Mouse (Mus musculus) common myeloid progenitor, adult 5-6 weeks (primary cell): ENCODE data around the gene Tuba1c. TPM values are rescaled to one million over a fixed set of nuclear protein-coding genes. Genes with fewer than 3 reads are reported as not detected.
"Not testable (repeated sequence)": the region's sequence is repeated elsewhere in the genome, so short reads cannot be mapped to it uniquely, and the experiment has no call there.

Experiments used
- ATAC-seq: replicated peaks from 2 replicates; pipeline ENCODE4 v1.8.0; 2016; ENCODE audit warnings: low read depth, mild to moderate bottlenecking, moderate TSS enrichment, inconsistent platforms; ENCODE audit not compliant: poor library complexity, severe bottlenecking
- total RNA-seq: library from RNA; stranded (forward); fragments of 200-1000, 187-1606 nt; gene quantifications from 2 replicates; pipeline ENCODE4 v1.2.3, GENCODE M21; 2017

Tuba1c gene
- total RNA-seq, 1 experiment from 2014 or later, result 61.3 TPM

GRCm38 (mm10) chr15:99049473-99050253, 20.0 kb downstream of the Tuba1c start:
- ATAC-seq, result peak; percentile 79

DNA sequence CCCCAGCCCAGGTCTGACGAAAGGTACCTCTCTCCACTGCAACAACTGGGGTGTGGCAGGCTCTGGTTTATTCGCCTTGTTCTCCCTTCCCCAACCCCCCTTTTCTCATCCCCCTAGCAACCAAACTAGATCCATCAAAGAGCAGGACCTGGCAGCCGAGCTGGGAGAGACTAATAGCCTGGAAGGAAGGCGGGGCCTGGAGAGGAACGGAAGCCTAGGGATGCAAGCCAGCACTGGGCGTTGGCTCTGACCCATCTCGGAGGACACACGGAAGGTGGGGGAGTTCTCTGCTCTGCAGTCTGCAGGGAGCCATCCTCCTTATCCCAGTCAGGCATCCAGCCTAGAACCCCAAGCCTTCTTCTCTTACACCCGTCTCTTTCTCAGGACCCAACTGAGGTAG, 23.7 kb downstream of the Tuba1c start:
- ATAC-seq, result no peak

GRCm38 (mm10) chr15:99055040-99055439, 25.3 kb downstream of the Tuba1c start, which contains the start of gene Prph:
Gene Prph (plus strand): TSS chr15:99055174.
- no peak for ATAC-seq

- ATAC-seq, result peak; percentile 42; the same call in 1 of the 2 replicates
These were observed 25.8 kb downstream of the Tuba1c start for GRCm38 (mm10) chr15:99055511-99055961.

DNA sequence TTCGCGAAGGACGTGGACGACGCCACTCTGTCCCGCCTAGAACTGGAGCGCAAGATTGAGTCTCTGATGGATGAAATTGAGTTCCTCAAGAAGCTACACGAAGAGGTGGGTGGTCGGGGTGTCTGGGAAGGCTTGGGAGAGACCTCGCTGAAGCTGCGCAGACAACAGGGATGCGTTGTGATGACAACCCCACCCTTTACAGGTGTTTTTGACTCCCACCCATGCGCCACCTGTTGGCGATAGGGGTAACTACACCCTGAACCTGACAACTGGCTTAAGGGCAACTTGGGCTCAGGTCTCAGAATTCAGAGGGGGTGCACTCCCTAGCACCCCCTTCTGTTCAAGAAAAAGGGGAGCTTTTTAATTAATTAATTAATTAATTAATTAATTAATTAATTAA, 26.6 kb downstream of the Tuba1c start:
- ATAC-seq, result peak; percentile 46; the same call in 1 of the 2 replicates

DNA sequence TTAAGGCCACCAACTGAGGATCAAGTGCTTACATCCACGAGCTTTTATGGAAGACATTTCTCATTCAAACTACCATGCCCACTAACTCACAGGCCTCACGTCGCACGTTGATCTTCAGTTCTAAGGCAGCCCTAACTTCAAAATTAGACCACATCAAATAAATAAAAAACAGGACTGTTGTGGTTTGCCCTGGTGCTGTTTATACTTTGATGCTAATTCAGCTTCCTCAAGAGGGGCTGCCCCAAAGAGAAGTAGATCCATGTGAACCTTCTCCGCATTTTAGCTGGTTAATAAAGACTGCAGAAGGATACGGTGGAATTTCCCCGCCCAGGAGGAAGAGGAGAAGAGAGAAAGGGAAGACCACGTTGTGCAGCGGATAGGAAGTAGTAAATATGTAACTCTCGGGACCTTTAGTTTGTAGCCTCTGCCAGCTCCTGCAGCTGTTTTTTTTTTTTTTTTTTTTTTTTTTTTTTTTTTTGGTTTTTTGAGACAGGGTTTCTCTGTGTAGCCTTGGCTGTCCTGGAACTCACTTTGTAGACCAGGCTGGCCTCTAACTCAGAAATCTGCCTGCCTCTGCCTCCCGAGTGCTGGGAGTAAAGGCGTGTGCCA, 36.0 kb downstream of the Tuba1c start:
- ATAC-seq, result no peak

DNA sequence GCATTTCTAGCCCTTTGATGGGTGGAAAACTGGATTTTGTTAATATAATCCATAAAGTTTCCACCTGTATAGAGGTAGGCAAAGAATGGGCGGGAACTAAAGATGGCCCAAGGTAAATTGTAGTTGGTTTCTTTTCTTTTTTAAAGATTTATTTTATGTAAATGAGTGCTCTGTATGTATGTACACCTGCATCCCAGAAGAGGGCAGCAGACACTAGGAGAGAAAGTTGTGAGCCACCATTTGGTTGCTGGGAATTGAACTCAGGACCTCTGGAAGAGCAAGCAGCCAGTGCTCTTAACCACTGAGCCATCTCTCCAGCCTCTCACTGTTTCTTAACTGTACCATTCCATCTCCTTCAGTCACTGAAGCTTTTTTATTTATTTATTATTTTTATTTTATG, 42.3 kb downstream of the Tuba1c start:
- no peak for ATAC-seq

- ATAC-seq, result 0 out of 2 replicates have a peak, but pooled peaks have one; percentile 0
These were observed 44.4 kb downstream of the Tuba1c start, which contains the start of gene Troap for GRCm38 (mm10) chr15:99074019-99074599. Gene Troap (plus strand): TSS chr15:99074575.

- peak; percentile 99 for ATAC-seq
These were observed 45.1 kb downstream of the Tuba1c start for GRCm38 (mm10) chr15:99074600-99075333.

DNA sequence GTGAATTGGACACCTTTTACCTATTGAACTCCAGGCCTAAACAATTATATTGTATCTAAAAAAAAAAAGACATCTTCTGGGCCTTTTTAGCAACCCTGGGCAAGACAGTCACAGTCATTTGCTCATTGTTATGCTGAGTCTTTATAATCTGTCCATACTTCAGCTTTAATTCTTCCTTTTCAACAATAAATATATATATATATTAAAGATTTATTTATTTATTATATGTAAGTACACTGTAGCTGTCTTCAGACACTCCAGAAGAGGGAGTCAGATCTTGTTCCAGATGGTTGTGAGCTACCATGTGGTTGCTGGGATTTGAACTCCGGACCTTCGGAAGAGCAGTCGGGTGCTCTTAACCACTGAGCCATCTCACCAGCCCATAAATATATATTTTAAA, 46.3 kb downstream of the Tuba1c start:
- not testable (repeated sequence) for ATAC-seq

GRCm38 (mm10) chr15:99078181-99078910, 48.7 kb downstream of the Tuba1c start:
- no peak for ATAC-seq

GRCm38 (mm10) chr15:99079804-99080203, 50.1 kb downstream of the Tuba1c start:
- no peak for ATAC-seq

DNA sequence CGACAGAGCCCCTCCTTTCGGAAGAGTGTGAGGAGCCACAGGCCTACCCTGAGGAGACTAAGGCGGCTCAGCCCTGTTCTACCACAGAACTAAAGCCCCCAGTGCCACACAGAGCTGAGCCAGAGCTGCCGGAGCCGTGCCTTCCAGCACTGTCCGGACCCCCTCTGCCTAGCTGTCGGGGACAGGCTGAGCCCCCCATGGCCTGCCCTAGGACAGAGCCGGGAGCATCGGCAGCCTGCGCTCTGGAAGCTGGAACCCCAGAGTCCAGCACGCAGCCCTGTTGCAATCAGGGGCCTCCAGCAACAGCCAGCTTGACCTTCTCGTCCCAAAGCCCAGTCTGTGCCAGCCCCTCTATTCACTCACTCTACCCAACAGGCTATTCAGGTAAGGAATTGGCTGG, 52.6 kb downstream of the Tuba1c start:
- no peak for ATAC-seq

- no peak for ATAC-seq
These were observed 53.1 kb downstream of the Tuba1c start for GRCm38 (mm10) chr15:99082840-99083239.

DNA sequence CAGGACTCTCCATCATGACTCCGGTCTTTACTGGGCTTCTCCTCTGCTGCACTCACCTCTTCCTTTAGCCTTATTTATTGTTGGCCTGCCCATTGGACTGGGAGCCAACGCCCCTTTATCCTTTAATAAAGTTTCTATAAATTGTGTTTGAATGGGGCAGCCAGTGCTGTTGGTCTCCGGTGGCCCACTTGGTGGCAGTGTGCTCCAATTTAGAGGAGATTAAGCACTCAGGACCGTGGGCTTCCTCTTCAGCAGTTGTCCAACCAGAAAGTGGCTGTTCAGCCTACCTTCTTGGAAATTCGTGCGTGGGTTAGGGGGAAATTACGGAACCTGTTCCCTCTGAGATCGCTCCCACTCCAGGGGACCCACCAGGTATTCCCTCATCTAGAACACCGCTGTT, 53.6 kb downstream of the Tuba1c start:
- peak; percentile 57 for ATAC-seq

- no peak for ATAC-seq
These were observed 54.3 kb downstream of the Tuba1c start for GRCm38 (mm10) chr15:99083867-99084557.

- no peak for ATAC-seq
These were observed 54.9 kb downstream of the Tuba1c start for GRCm38 (mm10) chr15:99084618-99085017.

DNA sequence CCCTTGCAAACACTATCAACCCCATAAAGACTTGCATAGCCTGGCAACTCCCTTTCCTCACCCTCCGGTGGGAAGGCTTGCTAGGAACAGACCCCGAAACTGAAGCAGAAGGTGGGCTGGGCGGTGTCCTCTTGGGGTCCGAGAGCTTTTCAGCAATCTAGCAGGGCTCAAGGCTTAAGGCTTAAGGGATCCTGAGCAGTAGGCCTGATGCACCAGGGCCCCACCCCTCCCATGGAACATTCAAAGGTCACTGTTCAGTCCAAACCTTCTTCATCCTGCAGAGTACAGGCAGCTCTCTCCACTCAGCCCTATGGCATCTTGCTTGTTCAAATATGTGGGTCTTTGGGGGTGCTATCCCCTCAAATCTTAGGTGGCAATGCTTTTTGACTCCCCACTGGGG, 56.3 kb downstream of the Tuba1c start:
- no peak for ATAC-seq
